Mouse (Mus musculus) c-Kit-positive CD71-positive TER-119-negative erythroid progenitor cells, embryonic 14.5 days (primary cell): ENCODE data around the gene BC035044.
A peak's percentile ranks its signal among the peaks of the same experiment; 100 is the strongest.
"Not testable (repeated sequence)": the region's sequence is repeated elsewhere in the genome, so short reads cannot be mapped to it uniquely, and the experiment has no call there.

ENCODE experiments used
- DNase-seq: peaks from one replicate; pipeline ENCODE4 v3.0.0-alpha.2; 2013; ENCODE audit warnings: low read depth

BC035044 gene

DNA sequence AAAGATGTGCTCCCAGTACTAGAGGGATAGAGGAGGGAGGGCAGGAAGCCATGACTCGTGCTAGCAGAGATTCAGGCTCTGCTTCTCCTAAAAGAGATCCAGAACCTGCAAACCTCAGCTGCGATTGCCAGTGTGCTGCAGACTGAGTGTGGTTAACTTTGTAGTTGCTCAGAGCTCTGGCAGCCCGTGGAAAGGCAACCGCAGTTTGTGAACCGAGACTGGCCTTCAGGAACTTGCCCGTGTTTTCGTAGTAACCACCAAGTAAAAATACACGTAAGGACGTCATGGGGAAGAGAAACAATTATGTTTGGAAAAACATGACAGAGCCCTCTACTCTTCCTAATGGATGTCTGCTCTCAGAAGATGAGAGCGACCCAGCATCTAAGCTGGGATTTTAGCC, 57.9 kb downstream of the BC035044 start:
- no peak for DNase-seq

DNA sequence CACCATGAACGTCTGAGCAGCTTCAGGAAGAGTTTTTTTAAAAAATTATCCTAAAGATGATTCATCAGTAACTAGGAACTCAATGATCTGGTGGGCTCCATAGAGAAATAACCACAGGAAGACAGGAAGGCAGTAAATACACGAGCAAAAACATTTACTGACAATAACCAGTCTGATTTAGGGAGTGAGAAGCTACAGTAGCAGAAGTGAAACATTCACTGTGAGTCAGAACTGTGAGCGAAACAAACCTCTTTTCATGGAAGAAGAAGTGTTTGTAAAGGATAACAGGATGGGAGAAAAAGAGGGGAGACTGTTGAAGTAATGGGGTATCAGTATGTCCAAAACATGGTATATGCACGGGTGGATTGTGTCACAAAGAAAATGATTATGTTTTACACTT, 61.1 kb downstream of the BC035044 start:
- DNase-seq: no peak

DNA sequence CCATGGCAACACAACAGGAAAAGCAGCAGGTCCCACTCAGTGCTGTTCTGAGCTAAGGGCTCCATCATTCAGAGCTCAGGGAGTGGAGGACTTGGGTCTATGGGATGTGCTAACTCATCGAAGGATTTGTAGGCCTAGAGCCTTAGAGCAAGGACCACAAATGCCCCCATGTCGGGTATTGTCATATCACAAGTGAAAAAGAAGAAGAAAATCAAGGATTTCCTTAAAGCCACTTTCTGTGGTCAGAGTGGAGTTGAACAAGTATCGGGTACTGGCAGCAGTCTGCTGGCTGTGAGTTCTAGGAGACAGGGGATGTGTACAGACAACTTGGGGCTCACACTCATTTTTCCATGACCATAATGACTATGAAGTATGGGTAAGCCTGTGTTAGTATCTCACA, 64.1 kb downstream of the BC035044 start:
- DNase-seq: no peak

DNA sequence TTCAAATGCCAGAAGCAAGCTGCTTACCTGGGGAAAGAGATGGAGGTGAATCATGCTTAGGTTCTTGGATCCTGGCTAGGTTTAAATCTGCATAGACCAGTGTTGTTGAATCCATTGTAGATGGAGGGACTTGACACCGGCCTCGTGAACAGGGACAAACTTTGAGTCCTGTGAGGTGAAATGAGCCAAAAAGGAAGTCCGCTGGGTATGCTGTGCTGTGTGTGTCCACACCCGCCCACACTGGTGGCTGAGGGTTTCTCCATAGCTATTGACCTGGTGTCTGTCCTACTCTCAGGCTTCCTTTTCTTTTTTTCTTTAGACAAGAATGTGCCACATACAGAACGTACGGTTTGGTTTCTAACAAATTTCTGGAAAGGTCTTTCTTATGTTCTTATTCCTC, 64.8 kb downstream of the BC035044 start, which contains the start of the genes Gm44511 and Klrb1b:
TSS of gene Gm44511 (minus strand) at position 184 of the 400 bp plus-strand sequence.
TSS of gene Klrb1b (minus strand) at position 200 of the 400 bp plus-strand sequence.
- no peak for DNase-seq

DNA sequence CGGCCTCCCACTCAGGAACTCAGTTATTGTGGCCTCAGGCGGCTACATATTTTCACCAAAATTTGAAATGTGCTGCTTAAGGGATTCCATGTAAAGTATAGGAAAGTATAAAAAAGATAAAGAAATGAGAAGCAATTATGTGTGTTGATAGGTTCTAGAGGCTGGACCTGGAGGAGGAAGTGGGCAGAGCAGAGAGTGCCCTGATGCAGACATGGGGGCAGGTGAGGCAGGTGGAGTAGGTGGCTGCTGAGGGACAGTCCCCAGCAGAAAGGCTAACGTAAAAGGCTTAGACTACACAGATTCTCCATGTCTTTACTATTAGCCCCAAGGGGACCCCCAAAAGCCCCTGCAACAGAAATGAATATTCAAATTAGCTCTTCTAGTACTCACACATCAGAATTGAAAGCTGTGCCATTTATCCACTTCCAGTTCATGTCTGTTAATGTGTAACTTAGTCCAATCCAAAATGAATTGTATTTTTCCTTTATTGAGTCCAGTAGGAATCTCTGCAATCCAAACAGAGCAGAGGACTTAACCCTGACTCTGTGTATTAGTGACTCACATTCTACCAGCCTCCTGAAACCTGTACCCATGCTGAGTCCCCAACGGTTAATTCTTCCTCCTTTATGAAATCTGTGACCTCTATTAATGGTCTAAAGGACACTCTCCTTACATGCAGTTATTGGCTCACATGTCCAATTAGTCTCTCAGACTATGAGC, 72.7 kb downstream of the BC035044 start:
- DNase-seq: no peak

DNA sequence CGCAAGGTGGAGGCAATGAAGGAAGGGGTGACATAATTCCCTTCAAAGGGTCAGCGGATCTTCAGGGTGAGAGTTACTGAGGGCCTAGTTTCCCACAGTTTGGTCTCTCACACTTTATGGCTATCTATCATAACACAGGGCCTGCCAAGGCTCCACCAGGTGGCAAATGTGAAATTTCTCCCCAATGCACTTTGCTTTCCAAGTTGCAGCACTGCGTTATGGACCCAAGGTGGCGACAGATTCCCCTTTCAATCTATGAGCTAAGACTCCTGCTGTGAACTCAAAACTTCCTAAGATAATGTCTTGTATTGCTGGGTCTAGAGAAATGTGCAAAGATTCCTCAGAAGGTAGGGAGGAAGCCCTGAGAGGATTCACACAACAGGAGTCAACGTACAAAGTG, 82.4 kb downstream of the BC035044 start:
- DNase-seq: no peak

DNA sequence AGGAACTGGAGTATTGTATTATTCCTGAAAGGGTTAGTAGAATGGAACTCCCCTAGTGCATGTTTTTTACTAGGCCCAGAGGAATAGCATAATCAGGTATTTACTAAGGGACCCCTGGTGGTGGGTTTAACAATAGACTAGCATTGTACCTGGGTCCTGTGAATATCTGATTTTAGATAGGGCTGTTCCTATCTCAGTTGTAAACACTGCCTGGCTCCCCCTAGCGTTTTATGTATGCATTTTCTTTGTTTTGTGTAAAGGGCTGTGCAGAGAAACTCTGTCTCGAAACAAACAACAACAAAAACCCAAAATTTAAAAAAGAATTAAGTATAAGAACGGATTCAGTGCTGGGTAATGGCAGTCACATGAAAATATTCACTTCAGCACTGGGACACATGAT, 83.9 kb downstream of the BC035044 start:
- DNase-seq: no peak

DNA sequence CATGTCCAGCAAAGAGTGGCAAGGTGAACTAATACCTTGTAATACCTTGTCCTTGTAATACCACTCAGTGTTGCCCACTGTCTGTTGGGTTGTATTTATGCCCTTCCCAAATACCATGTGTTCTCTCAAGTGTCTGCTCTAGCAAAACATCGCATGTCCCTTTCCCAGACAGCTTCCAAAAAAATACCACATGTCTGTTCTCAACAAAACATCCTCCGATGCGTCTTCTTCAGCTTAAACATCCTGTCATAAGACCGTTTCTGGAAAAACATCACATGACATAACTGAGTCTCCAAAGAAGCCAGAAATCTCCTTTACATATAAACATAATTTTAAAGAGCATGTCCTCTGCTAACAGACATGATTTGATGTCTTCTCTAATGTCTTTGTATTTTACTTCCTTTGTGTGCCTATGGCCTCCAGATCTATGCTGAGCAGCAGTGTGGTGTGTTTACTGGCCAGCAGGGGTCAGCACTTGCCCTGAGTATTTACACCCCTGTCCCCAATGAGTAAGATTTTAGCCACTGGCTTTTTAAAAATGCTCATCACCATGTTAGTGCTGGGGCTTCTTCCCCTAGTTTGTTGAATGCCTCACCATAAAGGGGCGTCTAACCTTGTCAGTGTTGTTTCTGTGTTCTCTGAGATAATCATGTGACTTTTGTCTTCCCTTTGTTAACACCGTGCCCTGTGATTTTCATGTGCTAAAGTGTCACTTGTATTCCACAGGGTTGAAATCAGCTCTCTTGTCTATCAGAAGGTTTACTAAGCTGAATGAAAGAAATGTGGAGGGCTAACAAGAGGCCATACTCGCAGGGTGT, 85.9 kb downstream of the BC035044 start:
- DNase-seq: not testable (repeated sequence)

DNA sequence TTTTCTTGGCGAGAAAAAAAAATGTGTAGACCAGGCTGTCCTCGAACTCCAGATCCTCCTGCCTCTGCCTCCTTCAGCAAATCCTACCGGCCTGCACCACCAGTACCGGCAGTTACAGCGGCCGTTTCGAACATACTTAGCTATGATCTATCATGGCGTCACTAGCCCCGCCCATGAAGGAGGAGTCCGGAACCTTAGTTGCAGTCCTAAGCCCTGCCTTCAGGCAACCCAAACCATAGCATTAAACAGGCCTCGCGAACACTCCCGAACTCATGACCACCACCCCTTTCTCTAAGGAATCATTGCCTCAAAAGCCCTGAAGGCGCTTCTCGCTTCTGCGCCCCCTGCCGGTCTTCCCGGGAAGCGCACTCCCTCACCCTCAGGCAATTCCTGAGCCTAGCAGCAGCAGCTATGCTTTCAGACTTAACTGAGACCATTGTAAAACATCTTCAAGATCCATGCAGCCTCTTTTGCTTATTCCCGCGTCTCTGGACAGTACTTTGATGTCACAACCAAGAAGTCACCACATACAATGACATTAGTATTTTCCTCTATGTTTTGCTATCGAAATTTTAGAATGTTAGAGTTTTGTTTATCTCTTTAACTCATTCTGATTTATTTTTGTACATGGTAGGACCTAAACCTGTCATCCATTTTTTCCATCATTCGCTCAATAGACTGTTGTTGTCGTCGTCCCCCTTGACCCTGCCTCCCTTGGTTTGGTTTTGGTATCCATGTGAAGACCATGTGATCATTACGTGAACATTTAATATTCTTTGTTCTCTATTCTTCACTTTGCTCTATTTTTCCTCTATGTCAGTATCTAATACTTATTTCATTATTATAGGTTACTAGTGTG, 87.7 kb downstream of the BC035044 start:
- peak; percentile 93 for DNase-seq

DNA sequence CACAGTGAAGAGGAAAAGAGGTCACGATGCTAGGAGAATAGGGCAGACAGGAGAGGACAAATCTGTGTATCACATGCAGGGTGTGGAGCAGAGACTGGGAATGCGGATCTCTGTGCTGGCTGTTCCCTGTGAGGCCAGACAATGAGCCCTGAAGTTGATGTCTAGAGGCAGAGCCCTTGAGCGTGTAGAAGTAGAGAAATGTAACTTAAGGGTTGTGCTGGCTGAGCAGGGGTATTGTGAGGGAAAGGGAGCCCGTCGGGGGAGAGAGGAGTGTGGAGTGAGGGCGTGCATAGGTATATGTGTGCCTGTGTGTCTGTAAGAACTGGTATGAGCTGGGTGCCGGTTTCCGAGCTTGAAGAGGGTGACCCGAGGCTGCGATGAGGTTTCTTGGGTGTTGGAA, 88.4 kb downstream of the BC035044 start:
- DNase-seq: no peak

DNA sequence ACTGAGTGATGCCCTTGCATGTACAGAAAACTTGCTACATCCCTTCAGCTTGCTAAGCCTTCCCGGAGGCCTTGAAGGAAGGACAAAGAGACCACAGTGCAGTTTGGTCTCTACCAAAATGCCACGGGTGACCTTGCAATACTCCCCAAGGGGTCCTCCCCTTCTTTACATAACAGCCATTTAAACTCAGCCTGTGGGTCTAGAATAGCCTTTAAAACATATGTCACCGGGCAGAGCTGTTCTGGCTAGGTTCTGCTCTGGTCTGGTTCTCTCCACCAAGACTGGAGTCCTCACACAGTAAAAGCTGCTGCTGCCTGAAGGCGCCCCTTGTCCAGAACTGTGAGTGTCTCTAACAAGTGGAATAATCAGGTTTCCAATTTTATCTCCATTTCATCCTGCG, 90.2 kb downstream of the BC035044 start:
- DNase-seq: not testable (repeated sequence)

DNA sequence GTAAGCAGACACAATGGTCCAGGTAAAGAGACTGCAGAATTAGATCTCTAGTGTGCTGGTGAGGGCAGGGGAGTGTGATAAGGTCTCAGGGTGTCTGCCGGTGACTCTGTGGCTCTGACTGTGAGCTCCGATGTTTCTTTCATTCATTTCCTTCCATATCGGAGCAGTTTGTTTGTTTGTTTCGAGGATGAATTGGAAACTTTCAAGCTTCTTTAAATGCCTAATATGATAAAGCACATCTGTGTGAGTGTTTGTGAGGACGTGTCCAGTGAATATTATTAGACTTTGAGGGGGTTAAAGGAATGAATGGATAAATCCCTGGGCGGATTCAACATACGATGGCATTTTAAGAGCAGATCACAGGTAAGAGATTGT, 91.0 kb downstream of the BC035044 start:
- no peak for DNase-seq

DNA sequence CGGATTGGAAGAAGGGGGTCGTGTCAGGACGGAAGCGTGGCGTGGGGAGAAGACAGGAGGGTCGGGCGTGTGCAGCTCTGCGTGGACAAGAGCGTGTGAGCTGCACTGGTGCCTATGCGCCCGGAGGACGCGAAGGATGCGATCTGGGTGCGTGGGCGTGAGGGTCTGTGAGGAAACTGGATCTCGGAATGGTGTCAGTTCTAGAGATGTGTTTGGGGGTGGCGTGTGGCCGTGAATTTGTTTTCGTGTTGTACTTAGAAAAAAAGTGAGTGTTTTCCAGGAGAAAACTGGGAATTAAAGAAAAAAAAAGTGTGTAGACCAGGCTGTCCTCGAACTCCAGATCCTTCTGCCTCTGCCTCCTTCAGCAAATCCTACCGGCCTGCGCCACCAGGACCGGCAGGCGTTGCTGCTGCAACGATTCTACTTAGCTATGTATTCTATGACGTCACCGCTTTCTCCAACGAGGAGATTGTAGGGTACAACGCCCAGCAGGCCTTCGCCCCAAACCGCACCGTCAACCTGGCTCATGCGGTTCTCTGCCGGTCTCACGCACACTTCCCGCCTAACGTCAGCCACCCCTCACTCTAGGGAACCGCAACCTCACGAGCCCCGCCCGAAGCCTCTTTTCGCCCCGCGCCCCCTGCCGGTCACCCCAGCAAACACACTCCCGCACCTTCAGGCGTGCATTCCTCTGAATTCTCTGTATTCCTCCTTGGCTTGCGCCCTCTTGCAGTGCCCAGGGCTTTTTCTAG, 91.6 kb downstream of the BC035044 start:
- not testable (repeated sequence) for DNase-seq
